Comparison of ENCODE assay signal across 12 mouse cellular contexts in genomic region chr2:157752374-157752743, GRCm38 (mm10). TPM values are rescaled to one million over a fixed set of nuclear protein-coding genes. Genes with fewer than 3 reads are reported as not detected.
DNase-seq lines count a peak whose midpoint lies in the region; ATAC-seq lines count a peak whose summit lies in the region.
"Had no signal": no experiment of that assay in that cellular context is flagged by ENCODE, and none has a peak within 500 bp of the region (broad histone marks: within the 10 kb centered on the region; RNA-seq: fewer than 3 reads in every experiment).

No protein-coding gene starts in this region.

- H3K4me2 ChIP-seq in neural tube, embryonic 11.5 days (ENCODE audit: low read depth) = no peak overlapping the region
- peak overlapping the region; percentile 45 for H3K4me2 ChIP-seq in forebrain, embryonic 16.5 days (ENCODE audit: low read length)

- H3K4me1 ChIP-seq in neural tube, embryonic 11.5 days (ENCODE audit: control insufficient read depth, insufficient read depth, low read length) = peaks cover 10% of the 10 kb centered on the region
- H3K4me1 ChIP-seq in forebrain, embryonic 16.5 days (replicated peaks; ENCODE audit: control insufficient read depth, insufficient read depth, low read length) = peaks cover 44% of the 10 kb centered on the region
- H3K4me1 ChIP-seq in midbrain, embryonic 10.5 days = peaks cover 17% of the 10 kb centered on the region

- no peaks in the 10 kb centered on the region for H3K27me3 ChIP-seq in neural tube, embryonic 11.5 days (ENCODE audit: control insufficient read depth, insufficient read depth, low read length)
- no peaks in the 10 kb centered on the region for H3K27me3 ChIP-seq in forebrain, embryonic 16.5 days (replicated peaks; ENCODE audit: control insufficient read depth, insufficient read depth, low read length)
- no peaks in the 10 kb centered on the region for H3K27me3 ChIP-seq in midbrain, embryonic 10.5 days (ENCODE audit: low read depth, poor library complexity, severe bottlenecking)
- H3K27me3 ChIP-seq: CH12.LX; megakaryocyte, embryonic 14.5 days had no signal

- ATAC-seq in neural tube, embryonic 11.5 days (ENCODE audit: insufficient read depth, low FRiP score, low TSS enrichment) = no peak
- ATAC-seq in forebrain, embryonic 16.5 days = no peak

- H3K4me3 ChIP-seq in neural tube, embryonic 11.5 days (ENCODE audit: low read depth, low read length) = no peak overlapping the region
- no peak overlapping the region for H3K4me3 ChIP-seq in forebrain, embryonic 16.5 days (replicated peaks; ENCODE audit: low read length)
- no peak overlapping the region for H3K4me3 ChIP-seq in midbrain, embryonic 10.5 days
- H3K4me3 ChIP-seq: erythroblast, embryonic 14.5 days; megakaryocyte, embryonic 14.5 days had no signal

- H3K36me3 ChIP-seq in neural tube, embryonic 11.5 days (ENCODE audit: control insufficient read depth, insufficient read depth, low read length) = no peaks in the 10 kb centered on the region
- no peaks in the 10 kb centered on the region for H3K36me3 ChIP-seq in forebrain, embryonic 16.5 days (ENCODE audit: control insufficient read depth, insufficient read depth)
- 0 out of 2 replicates have a peak, but pooled peaks cover 4% of the 10 kb centered on the region for H3K36me3 ChIP-seq in midbrain, embryonic 10.5 days

- no peaks in the 10 kb centered on the region for H3K9me3 ChIP-seq in neural tube, embryonic 11.5 days (ENCODE audit: control insufficient read depth, low read length)
- no peaks in the 10 kb centered on the region for H3K9me3 ChIP-seq in forebrain, embryonic 16.5 days (ENCODE audit: control insufficient read depth, low read length)
- no peaks in the 10 kb centered on the region for H3K9me3 ChIP-seq in midbrain, embryonic 10.5 days (replicated peaks)
- H3K9me3 ChIP-seq: megakaryocyte, embryonic 14.5 days had no signal

- DNase-seq in neural tube, embryonic 11.5 days (ENCODE audit: low spot score) = no peak
- DNase-seq in neural tube, embryonic 10.5 days (ENCODE audit: extremely low spot score, low spot score) = no peak
- no peak for DNase-seq in midbrain, embryonic 10.5 days (ENCODE audit: low spot score)
- no peak for DNase-seq in kidney, adult 9 months
- DNase-seq in layer of hippocampus, adult 9-11 months = no peak
- no peak for DNase-seq in cerebellum, postnatal 14 days
- DNase-seq: thymus, adult 2 months had no signal

- 72% methylated on average over 7 of the region's 7 CpGs for WGBS in neural tube, embryonic 11.5 days
- WGBS in forebrain, embryonic 16.5 days = 37% methylated on average over 7 of the region's 7 CpGs
- WGBS in midbrain, embryonic 10.5 days = 71% methylated on average over 7 of the region's 7 CpGs

- H3K9ac ChIP-seq in neural tube, embryonic 11.5 days (ENCODE audit: low read length) = 0 out of 2 replicates have a peak overlapping the region, but pooled peaks have one; percentile 8
- H3K9ac ChIP-seq in forebrain, embryonic 16.5 days (replicated peaks; ENCODE audit: low read depth, low read length) = peak overlapping the region; percentile 39; the same call in 1 of the 2 replicates

- H3K27ac ChIP-seq in neural tube, embryonic 11.5 days (ENCODE audit: low read depth, low read length) = peak overlapping the region; percentile 63; the same call in 1 of the 2 replicates
- peak overlapping the region; percentile 91 for H3K27ac ChIP-seq in forebrain, embryonic 16.5 days (ENCODE audit: low read length)
- H3K27ac ChIP-seq in midbrain, embryonic 10.5 days (replicated peaks) = 0 out of 2 replicates have a peak overlapping the region, but pooled peaks have one; percentile 68
- H3K27ac ChIP-seq: kidney, postnatal 0 days had no signal

RNA-seq across cellular contexts. Expression of gene Ctnnbl1, which starts 15.2 kb away (rescaled TPM):
- polyA plus RNA-seq in neural tube, embryonic 11.5 days (2014; fragmentation: Nextera tagmentation; extraction: Ambion mirVana) = 96.5 and 106 TPM in 2 replicates
- polyA plus RNA-seq in forebrain, embryonic 16.5 days (2015; fragmentation: Nextera tagmentation; extraction: Ambion mirVana) = 78.2 and 79.8 TPM in 2 replicates
- polyA plus RNA-seq in midbrain, embryonic 10.5 days (2016; fragmentation: Nextera tagmentation; extraction: Ambion mirVana) = 96.0 and 102 TPM in 2 replicates
